Mouse (Mus musculus) cerebellum, adult 2 months (tissue): Measurements from ENCODE around the gene Rcn1. TPM values are rescaled to one million over a fixed set of nuclear protein-coding genes. Genes with fewer than 3 reads are reported as not detected.

Source experiments
- DNase-seq, 2 experiments: peaks; one replicate each; pipeline ENCODE4 v3.0.0; 2021
- H3K27ac ChIP-seq: fragments of 200-500 bp; 2 replicates; pipeline ENCODE4 v1.5.1; 2012; ENCODE audit warnings: low read length, control low read depth, inconsistent platforms; ENCODE audit not compliant: insufficient read depth
- H3K27me3 ChIP-seq: fragments of 200-500 bp; 2 replicates; pipeline ENCODE4 v1.6.1; 2012; ENCODE audit warnings: inconsistent platforms, mild to moderate bottlenecking, low read length, moderate library complexity; ENCODE audit not compliant: control insufficient read depth, insufficient read depth
- H3K4me1 ChIP-seq: fragments of 200-500 bp; 2 replicates; pipeline ENCODE4 v1.6.1; 2011; ENCODE audit warnings: low read length; ENCODE audit not compliant: control insufficient read depth, insufficient read depth
- H3K4me3 ChIP-seq: fragments of 200-500 bp; replicated peaks from 2 replicates; pipeline ENCODE3; 2011; ENCODE audit warnings: mild to moderate bottlenecking, low read depth, low read length, control low read depth; ENCODE audit not compliant: insufficient read depth
- CTCF ChIP-seq: fragments of 200-500 bp; IDR thresholded peaks from 2 replicates; pipeline ENCODE4 v1.5.1; 2011; ENCODE audit warnings: low read depth, mild to moderate bottlenecking, control low read depth, low read length, moderate library complexity, borderline replicate concordance; ENCODE audit not compliant: insufficient read depth
- POLR2A ChIP-seq: fragments of 200-500 bp; IDR thresholded peaks from 2 replicates; pipeline ENCODE4 v1.6.1; 2011; ENCODE audit warnings: low read length, control low read depth, borderline replicate concordance; ENCODE audit not compliant: insufficient read depth
- WGBS: fragments of 180-500 bp; shearing (Covaris S2); methylation state at CpG from one replicate; pipeline ENCODE4 v1.1.7; 2018; 5-methylcytosine and 5-hydroxymethylcytosine counted together
- polyA plus RNA-seq: library from polyadenylated mRNA; depleted of rRNA; stranded (reverse); fragments of >200 nt; gene quantifications from 2 replicates; pipeline ENCODE4 v1.2.3, GENCODE M21; 2012

The Rcn1 gene
- polyA plus RNA-seq, 1 experiment, result 7.4 TPM

- Histone ChIP-seq H3K27ac (no peak overlapping the region), H3K4me3 (no peak overlapping the region), H3K4me1 (no peaks in the 10 kb centered on the region), H3K27me3 (no peaks in the 10 kb centered on the region; the same call in 1 of the 2 replicates)
- DNase-seq, result no peak
- WGBS, result 91% methylated on average over 4 of the region's 4 CpGs
- TF ChIP-seq POLR2A (no peak), CTCF (no peak)
Measured at GRCm38 (mm10) chr2:105391414-105391784, 7.7 kb downstream of the Rcn1 start.

- Histone ChIP-seq H3K4me3 (no peak overlapping the region), H3K4me1 (no peaks in the 10 kb centered on the region), H3K27ac (no peak overlapping the region), H3K27me3 (no peaks in the 10 kb centered on the region; the same call in 1 of the 2 replicates)
- no peak for TF ChIP-seq CTCF
- no peak for TF ChIP-seq POLR2A
- no peak for DNase-seq
- WGBS, result 91% methylated on average over 6 of the region's 6 CpGs
Measured at GRCm38 (mm10) chr2:105390653-105391413, 8.3 kb downstream of the Rcn1 start.

GRCm38 (mm10) chr2:105389007-105389890 is 9.9 kb downstream of the Rcn1 start:
- 70% methylated on average over 17 of the region's 17 CpGs for WGBS
- TF ChIP-seq CTCF, result no peak
- no peak for TF ChIP-seq POLR2A
- no peak overlapping the region for H3K4me3 ChIP-seq

GRCm38 (mm10) chr2:105386418-105386817 is 12.7 kb downstream of the Rcn1 start:
- TF ChIP-seq POLR2A (no peak), CTCF (no peak)
- Histone ChIP-seq H3K4me1 (no peaks in the 10 kb centered on the region), H3K27ac (no peak overlapping the region), H3K4me3 (no peak overlapping the region), H3K27me3 (no peaks in the 10 kb centered on the region; the same call in 1 of the 2 replicates)
- DNase-seq, result no peak
- 90% methylated on average over 4 of the region's 4 CpGs for WGBS

More at GRCm38 (mm10) chr2:105389007-105389890, 9.9 kb downstream of the Rcn1 start:
- no peaks in the 10 kb centered on the region for H3K4me1 ChIP-seq
- no peak for DNase-seq
- no peak overlapping the region for H3K27ac ChIP-seq
- no peaks in the 10 kb centered on the region; the same call in 1 of the 2 replicates for H3K27me3 ChIP-seq

GRCm38 (mm10) chr2:105384998-105385397 is 14.1 kb downstream of the Rcn1 start:
- no peak overlapping the region for H3K27ac ChIP-seq
- 51% methylated on average over 3 of the region's 3 CpGs for WGBS
- no peaks in the 10 kb centered on the region for H3K4me1 ChIP-seq
- DNase-seq, result no peak
- H3K4me3 ChIP-seq, result no peak overlapping the region
- no peak for TF ChIP-seq CTCF
- no peaks in the 10 kb centered on the region for H3K27me3 ChIP-seq

GRCm38 (mm10) chr2:105383063-105383462 is 16.1 kb downstream of the Rcn1 start:
- H3K4me1 ChIP-seq, result no peaks in the 10 kb centered on the region
- 93% methylated on average over 8 of the region's 8 CpGs for WGBS
- H3K27ac ChIP-seq, result no peak overlapping the region
- no peak overlapping the region for H3K4me3 ChIP-seq
- DNase-seq, result no peak
- TF ChIP-seq CTCF (no peak), POLR2A (no peak)
- no peaks in the 10 kb centered on the region for H3K27me3 ChIP-seq

GRCm38 (mm10) chr2:105380757-105381319 is 18.3 kb downstream of the Rcn1 start:
- DNase-seq, result no peak
- Histone ChIP-seq H3K27ac (no peak overlapping the region), H3K4me1 (no peaks in the 10 kb centered on the region), H3K4me3 (no peak overlapping the region), H3K27me3 (no peaks in the 10 kb centered on the region)
- TF ChIP-seq POLR2A (no peak), CTCF (no peak)
- 86% methylated on average over 3 of the region's 3 CpGs for WGBS

GRCm38 (mm10) chr2:105379682-105380081 is 19.4 kb downstream of the Rcn1 start:
- Histone ChIP-seq H3K27ac (no peak overlapping the region), H3K4me3 (no peak overlapping the region), H3K27me3 (no peaks in the 10 kb centered on the region), H3K4me1 (no peaks in the 10 kb centered on the region)
- DNase-seq, result no peak
- 86% methylated on average over 1 of the region's 1 CpGs for WGBS
- TF ChIP-seq CTCF (no peak), POLR2A (no peak)
